Mouse (Mus musculus): ENCODE results near the gene Snip1.

Snip1 gene

GRCm38 (mm10) chr4:125066490-125067370 lies at the start of gene Snip1:
Snip1 (plus strand) TSS chr4:125066672.
- DNase-seq (ENCODE audit: low read depth): peak; percentile 87

GRCm38 (mm10) chr4:125017431-125017830 lies 49.0 kb upstream of the Snip1 start:
- no peak for DNase-seq (ENCODE audit: low read depth)

GRCm38 (mm10) chr4:125020780-125021538 lies 45.5 kb upstream of the Snip1 start:
- DNase-seq (ENCODE audit: low read depth): no peak

- DNase-seq (ENCODE audit: low read depth): peak; percentile 87
These were observed 36.4 kb upstream of the Snip1 start for GRCm38 (mm10) chr4:125029891-125030614.

- DNase-seq (ENCODE audit: low read depth): no peak
These were observed 32.1 kb upstream of the Snip1 start for GRCm38 (mm10) chr4:125034341-125034740.

- DNase-seq (ENCODE audit: low read depth): no peak
These were observed 22.0 kb upstream of the Snip1 start for GRCm38 (mm10) chr4:125044454-125044853.

- no peak for DNase-seq (ENCODE audit: low read depth)
These were observed 11.1 kb upstream of the Snip1 start for GRCm38 (mm10) chr4:125055385-125055784.

- no peak for DNase-seq (ENCODE audit: low read depth)
These were observed 10.0 kb upstream of the Snip1 start for GRCm38 (mm10) chr4:125056476-125056875.

GRCm38 (mm10) chr4:125057273-125057672 lies 9.2 kb upstream of the Snip1 start:
- DNase-seq (ENCODE audit: low read depth): no peak

- DNase-seq (ENCODE audit: low read depth): no peak
These were observed 8.4 kb upstream of the Snip1 start for GRCm38 (mm10) chr4:125058033-125058432.

GRCm38 (mm10) chr4:125059025-125059424 lies 7.4 kb upstream of the Snip1 start:
- DNase-seq (ENCODE audit: low read depth): no peak

- no peak for DNase-seq (ENCODE audit: low read depth)
These were observed 2.6 kb upstream of the Snip1 start for GRCm38 (mm10) chr4:125063829-125064228.

- peak; percentile 52 for DNase-seq (ENCODE audit: low read depth)
These were observed 760 bp upstream of the Snip1 start, which contains the start of gene Dnali1 for GRCm38 (mm10) chr4:125065517-125066307. Dnali1 (minus strand) TSS chr4:125065703.

GRCm38 (mm10) chr4:125077700-125078099 lies 11.2 kb downstream of the Snip1 start:
- no peak for DNase-seq (ENCODE audit: low read depth)

GRCm38 (mm10) chr4:125078698-125079097 lies 12.2 kb downstream of the Snip1 start:
- no peak for DNase-seq (ENCODE audit: low read depth)

- DNase-seq (ENCODE audit: low read depth): peak; percentile 63
These were observed 18.2 kb downstream of the Snip1 start, which contains the start of gene Meaf6 for GRCm38 (mm10) chr4:125084403-125085345. Meaf6 (plus strand) TSS chr4:125085134.

- DNase-seq (ENCODE audit: low read depth): peak; percentile 60
These were observed 18.9 kb downstream of the Snip1 start for GRCm38 (mm10) chr4:125085346-125085841.

GRCm38 (mm10) chr4:125093031-125093430 lies 26.6 kb downstream of the Snip1 start:
- no peak for DNase-seq (ENCODE audit: low read depth)

- no peak for DNase-seq (ENCODE audit: low read depth)
These were observed 29.6 kb downstream of the Snip1 start for GRCm38 (mm10) chr4:125096066-125096465.

- DNase-seq (ENCODE audit: low read depth): no peak
These were observed 30.9 kb downstream of the Snip1 start for GRCm38 (mm10) chr4:125097412-125097811.

Measured in c-Kit-positive CD71-positive TER-119-negative erythroid progenitor cells, embryonic 14.5 days (primary cell).